Mouse (Mus musculus): ENCODE measurements around the gene Zbtb34.

Gene Zbtb34

DNA sequence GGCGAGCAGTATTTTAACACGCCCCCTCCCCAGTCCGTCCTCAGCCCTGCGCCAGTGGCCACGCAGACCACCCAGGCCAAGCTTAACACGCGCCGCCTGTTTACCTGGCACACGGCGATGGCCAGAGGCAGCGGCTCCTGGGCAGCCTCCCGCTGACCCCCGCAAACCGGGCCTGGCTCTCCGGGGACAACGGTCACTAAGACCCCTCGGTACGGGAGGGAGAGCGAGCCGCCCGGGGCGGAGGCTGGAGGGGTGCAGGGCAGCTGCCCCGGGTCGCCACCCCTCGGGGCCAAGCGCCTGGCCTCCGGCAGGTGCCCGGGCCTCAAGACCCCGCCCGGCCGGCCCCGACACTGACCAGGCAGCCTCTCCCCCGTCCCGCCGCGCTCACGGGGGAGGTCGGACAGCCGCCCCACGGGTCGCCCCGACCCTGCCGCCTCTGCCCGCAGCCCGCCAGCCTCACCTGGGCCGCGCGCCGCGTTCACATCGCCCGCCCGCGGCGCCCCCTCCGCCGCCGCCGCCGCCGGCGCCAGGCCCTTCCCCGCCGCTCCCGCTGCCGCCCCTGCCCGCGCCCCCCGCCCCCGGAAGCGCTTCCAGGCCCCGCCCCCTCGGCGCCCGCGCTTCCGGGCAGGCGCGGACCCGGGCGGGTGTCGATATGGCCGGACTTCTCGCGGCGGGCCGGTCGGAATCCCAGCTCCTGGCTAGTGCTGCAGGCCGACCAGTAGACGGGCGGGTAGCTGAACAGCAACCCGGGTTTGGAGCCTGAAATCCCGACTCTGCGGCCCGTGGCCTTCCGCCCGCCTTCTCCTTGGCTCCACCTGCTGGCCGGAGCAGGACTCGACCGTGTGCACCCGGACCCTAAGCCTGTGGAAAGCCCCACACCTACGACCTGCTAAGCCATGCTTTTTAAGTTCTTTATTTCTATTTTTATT is at the start of gene Zbtb34:
Gene Zbtb34, minus strand, starts transcription at position 554 of the 929 bp plus-strand sequence.
- DNase-seq (ENCODE audit: low spot score), result peak; percentile 70

DNA sequence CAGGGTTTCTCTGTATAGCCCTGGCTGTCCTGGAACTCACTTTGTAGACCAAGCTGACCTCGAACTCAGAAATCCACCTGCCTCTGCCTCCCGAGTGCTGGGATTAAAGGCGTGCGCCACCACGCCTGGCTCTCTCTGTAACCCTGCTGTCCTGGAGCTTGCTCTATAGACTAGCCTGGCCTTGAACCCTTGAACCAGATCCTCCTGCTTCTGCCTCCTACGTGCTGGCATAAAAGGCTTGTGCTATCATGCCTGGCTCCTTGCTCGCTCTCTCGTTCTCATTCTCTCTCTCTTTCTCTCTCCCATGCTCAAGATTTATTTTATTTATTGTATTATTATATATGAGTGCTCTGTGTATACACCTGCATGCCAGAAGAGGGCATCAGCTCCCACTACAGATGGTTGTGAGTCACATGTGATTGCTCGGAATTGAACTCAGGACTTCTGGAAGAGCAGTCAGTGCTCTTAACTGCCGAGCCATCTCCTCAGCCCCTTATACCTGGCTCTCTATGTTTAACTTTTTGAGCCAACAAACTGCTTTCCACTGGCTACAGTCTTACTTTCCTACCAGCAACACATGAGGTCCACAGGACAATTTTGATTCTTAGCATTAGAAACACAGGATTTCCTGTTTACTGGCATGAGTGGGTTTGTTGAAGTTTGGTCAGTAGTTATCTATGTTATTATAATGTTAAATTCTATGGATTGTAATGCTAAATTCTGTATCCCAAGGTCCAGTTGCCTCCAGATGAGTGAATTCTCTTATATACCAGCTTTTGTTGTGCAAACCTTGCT is 47.0 kb upstream of the Zbtb34 start:
- DNase-seq (ENCODE audit: low spot score), result no peak

GRCm38 (mm10) chr2:33475961-33476360 is 44.8 kb upstream of the Zbtb34 start:
- DNase-seq (ENCODE audit: low spot score), result no peak

GRCm38 (mm10) chr2:33468466-33469097 is 37.5 kb upstream of the Zbtb34 start, which contains the start of gene Zbtb43:
Gene Zbtb43, minus strand, starts transcription at chr2:33468559.
- peak; percentile 95 for DNase-seq (ENCODE audit: low spot score)

- DNase-seq (ENCODE audit: low spot score), result no peak
Observed at GRCm38 (mm10) chr2:33467546-33468465, 36.7 kb upstream of the Zbtb34 start.

DNA sequence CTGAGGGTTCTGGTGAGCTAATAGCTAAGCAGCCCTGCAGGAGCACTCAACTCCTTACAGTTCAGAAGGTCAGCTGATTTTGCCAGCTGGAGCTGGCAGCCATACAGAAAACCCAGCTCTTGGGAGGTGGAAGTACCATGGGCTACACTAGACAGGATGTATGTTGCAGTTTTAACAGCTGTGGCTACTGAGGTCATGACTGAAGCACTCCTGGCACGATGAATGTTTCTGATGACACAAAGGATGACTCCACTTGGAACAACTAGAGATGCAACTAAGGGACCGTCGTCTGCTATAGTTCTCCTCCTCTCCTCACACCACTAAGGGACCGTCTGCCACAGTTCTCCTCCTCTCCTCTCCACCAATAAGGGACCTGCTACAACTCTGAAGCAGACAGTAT is 34.8 kb upstream of the Zbtb34 start:
- DNase-seq (ENCODE audit: low spot score), result no peak

DNA sequence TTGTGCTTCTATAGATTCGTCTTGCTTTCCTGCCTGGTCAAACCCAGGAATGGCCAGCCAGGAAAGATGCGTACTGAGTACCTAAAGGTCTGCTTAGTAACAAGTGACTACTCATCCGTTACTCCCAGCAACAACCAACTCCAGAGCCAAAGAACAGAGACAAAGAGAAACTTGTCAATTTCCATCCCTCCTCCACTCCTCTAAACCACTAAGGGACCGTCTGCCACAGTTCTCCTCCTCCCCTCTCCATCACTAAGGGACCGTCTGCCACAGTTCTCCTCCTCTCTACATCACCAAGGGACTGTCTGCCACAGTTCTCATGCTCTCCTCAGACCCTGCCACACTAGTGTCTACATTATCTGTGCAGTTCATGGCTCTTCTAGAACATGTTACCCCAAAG is 34.1 kb upstream of the Zbtb34 start:
- DNase-seq (ENCODE audit: low spot score), result no peak

DNA sequence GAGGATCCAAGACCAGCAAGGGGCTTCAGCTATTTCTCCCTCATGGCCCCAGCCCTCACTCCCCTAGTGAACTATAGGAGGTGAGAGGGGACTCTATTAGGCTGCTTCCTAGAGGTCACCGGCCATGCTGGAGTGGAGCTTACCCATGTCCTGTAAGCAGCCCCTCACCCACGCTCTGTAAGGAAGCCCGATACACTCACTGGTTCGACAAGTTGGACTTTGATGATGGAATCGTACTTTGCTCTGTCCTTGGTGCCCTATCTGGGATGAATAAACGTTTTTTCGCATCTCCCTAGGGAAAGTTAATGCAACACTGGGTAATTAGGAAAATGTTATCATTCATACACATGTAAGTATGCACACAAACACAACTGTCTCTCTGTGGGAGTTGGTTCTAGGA is 30.9 kb upstream of the Zbtb34 start:
- DNase-seq (ENCODE audit: low spot score), result no peak

- no peak for DNase-seq (ENCODE audit: low spot score)
Observed at GRCm38 (mm10) chr2:33461066-33461465, 29.9 kb upstream of the Zbtb34 start.

DNA sequence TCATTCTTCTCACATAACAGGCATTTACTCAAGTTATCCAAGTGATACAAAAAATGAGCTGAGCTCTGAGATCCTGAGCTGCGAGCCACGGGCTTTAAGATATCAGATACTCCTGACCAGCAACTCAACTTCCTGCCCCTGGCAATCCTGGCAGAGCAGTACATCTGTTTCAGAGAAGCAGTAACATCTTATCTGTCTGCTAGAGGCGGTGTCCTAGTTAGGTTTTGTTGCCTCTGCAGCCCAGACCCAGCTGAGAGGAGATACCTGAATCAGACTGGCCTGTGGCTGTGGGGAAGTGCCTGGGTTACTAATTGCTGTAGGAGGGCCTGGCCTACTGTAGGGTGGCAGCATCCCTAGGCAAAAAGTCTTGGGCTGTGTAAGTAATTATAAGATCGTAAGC is 28.5 kb upstream of the Zbtb34 start:
- DNase-seq (ENCODE audit: low spot score), result no peak

DNA sequence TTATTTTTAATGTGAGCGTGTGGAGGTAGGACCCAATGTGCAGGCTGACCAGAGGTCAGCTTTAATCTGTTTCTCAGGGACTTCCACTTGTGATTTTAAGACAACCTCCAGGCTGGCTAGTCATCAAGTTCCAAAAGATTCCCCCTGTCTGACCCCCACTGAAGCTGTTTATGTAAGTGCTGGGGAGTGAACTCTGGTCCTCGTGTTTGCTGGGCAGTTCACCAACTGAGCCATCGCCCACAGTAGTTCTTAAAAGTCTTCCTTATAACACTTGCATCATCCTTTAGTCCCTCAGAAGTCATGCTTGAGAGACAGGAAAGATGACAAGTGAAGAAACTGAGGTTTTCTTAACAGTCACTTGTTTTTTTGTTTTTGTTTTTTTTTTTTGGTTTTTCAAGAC is 25.6 kb upstream of the Zbtb34 start:
- DNase-seq (ENCODE audit: low spot score), result no peak

DNA sequence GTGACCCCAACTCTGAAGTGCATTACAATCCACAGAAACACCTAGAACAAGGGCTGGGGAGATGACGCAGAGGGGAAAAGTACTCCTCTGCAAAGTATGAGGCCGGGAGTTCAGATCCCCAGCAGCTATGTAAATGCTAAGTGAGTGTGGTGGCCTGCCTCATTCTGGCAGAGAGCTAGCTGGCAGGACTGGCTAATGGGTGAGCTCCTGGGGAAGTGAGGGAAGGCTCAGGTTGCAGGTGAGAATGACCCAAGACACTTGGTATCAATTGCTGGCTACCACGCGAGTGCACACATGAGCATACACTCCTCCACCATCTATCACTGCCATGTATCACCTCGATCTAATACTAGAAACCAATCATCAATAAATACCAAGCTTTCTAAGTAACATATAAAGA is 25.1 kb upstream of the Zbtb34 start:
- DNase-seq (ENCODE audit: low spot score), result no peak

- DNase-seq (ENCODE audit: low spot score), result no peak
Observed at GRCm38 (mm10) chr2:33455350-33455749, 24.2 kb upstream of the Zbtb34 start.

DNA sequence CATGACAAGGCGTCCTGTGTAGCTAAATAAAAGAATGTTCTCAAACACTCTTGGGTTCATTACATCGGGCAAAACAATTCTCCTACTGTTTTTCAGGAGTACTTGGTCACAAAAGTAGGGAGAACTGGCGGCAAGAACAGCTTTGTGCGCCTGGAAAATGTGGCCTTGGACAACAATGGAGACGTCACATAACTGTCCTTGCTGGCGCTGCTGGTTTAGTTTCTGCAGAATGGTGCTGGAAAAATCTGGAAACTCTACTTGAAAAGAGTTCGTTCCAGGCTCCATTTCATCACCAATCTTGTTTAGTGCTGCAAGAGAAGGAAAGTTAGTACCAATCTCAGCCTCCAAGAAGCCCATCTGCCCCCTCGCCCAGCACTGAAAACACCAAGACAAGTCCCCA is 23.7 kb upstream of the Zbtb34 start:
- no peak for DNase-seq (ENCODE audit: low spot score)

DNA sequence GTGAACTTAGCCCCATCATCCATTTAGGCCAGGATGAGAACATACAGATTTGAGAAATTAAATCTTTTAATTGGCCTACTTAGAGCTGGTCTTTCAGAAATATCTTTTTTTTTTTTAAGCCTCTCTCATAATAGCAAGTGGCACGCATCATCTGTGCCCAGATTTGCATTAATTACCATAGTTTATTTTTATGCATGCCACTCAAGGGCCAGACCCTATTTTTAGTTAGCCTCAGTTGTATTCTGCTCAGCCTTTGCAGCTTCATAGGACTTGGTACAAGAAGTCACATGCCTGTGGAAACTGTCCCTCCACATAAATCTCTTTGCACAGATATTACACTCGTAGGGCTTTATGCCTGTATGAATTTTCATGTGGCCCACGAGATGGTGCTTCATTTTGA is 22.4 kb upstream of the Zbtb34 start:
- no peak for DNase-seq (ENCODE audit: low spot score)

- no peak for DNase-seq (ENCODE audit: low spot score)
Observed at GRCm38 (mm10) chr2:33452721-33453120, 21.6 kb upstream of the Zbtb34 start.

DNA sequence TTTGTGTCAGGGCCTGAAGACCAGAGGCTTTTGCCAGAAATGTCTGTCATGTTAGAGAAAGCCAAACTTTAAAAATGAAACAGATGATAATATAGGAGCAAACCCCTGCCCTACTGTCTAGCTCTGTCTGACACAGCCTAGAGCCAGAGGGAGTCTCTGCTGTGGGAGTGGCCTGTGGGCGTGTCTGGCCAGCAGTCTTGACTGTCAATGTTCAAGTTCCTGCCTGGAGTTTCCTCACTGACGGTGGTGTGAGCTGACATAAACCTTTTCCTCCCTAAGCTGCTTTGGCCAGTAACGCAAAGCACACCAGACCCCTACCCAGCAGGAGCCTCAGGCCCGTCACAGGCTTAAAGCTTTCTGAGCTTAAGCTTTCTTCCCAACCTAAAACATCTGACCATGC is 21.0 kb upstream of the Zbtb34 start:
- DNase-seq (ENCODE audit: low spot score), result peak; percentile 32

DNA sequence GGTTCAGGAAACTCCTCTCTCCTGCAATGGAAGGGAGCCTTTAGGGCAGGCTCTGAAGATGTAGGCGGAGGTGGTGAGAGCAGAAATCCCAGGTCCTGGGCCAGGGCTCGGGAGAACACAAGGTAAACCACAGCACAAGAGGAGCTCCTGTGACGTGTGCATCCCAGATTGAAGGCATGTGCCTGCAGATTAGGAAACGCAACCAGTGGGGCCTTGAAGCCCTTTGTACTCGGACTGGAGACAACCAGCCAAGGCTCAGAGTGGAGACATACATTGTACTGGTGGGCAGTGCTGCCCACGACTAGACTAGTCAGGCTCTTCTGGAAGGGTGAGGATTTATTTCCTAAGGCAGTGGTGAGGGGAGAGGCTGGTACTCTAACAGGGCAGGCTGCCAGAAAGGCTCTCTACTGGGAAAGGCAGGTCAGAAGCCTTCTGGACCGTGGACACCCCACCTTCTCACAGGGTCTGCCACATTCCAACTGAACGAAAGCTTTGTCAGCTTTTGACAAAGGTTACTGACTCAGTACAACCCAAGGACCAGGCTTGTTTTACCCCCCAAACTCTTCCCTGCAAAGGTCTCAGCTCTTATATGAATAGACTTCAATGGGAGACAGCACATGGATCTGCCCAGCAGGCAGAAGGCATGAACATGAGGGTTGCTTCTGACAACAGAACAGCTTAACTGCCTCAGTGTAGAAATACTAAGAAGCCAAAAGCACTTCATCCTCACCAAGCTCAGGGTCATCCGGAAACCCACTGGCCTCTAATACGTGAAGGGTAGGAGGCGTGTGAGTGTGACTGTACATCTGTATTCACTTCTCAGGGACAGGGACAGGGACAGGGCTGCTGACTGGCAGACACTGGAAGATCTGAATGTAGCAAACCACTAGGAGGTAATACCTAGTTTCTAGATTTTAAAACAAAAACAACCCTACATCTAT is 20.2 kb upstream of the Zbtb34 start:
- no peak for DNase-seq (ENCODE audit: low spot score)

- DNase-seq (ENCODE audit: low spot score), result no peak
Observed at GRCm38 (mm10) chr2:33449119-33449873, 18.2 kb upstream of the Zbtb34 start.

DNA sequence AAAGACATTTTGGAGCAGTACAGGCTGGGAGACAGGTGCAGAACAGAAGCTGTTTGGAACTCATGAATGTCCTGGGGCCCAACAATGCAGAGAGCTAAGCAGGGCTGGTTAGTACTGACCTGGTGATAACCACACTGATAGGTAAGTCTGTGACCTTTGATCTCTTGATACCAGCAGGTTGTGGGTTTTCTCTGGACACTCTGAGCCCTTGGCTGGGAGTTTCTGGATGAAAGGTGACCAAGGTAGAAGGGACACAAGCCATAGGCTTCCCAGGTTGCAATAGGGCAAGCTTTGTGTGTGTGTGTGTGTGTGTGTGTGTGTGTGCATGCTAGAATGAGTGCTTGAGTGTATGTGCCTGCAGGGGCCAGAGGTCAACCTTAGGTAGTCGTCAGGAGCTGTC is 15.7 kb upstream of the Zbtb34 start:
- DNase-seq (ENCODE audit: low spot score), result no peak
